Mouse (Mus musculus): ENCODE measurements at regions not wholly inside any gene's neighbourhood (a gene's known extent, or its start where the extent isn't known, plus 50 kb on each side); places are given as distances from the start of the nearest gene placed in this dataset.
"Not testable (repeated sequence)": the region's sequence is repeated elsewhere in the genome, so short reads cannot be mapped to it uniquely, and the experiment has no call there.

GRCm38 (mm10) chr17:54753396-54753994, 454.7 kb upstream of the Slc5a7 start:
- Histone ChIP-seq H3K9ac (replicated peaks) (no peak overlapping the region), H3K4me1 (0 out of 2 replicates have a peak, but pooled peaks cover 7% of the 10 kb centered on the region), H3K27ac (replicated peaks) (no peak overlapping the region), H3K27me3 (no peaks in the 10 kb centered on the region), H3K36me3 (no peaks in the 10 kb centered on the region), H3K9me3 (no peaks in the 10 kb centered on the region), H3K4me3 (no peak overlapping the region), H3K4me2 (replicated peaks) (no peak overlapping the region)
- WGBS, result 35% methylated on average over 2 of the region's 2 CpGs
- no peak for ATAC-seq (ENCODE audit: low FRiP score, low read depth)

DNA sequence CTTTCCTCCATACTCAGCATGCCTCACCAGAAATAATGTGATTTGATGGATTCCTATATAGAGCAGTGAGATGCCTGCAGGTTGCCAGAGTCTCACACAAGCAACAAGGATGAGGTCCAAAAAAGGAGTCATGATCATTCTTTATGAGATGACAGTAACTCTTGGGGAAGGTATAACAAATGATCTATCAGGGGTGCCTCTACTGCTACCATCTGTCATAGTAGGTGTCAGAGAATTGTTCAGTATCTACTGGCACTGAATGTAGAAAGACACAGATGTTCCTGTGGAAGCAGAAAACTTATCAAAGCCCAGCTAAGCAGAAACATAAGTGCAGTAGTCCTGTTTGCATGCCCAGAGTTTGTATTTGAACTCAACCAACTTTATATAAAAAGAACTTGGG, 454.1 kb upstream of the Slc5a7 start:
- H3K4me2 ChIP-seq (replicated peaks), result no peak overlapping the region
- no peaks in the 10 kb centered on the region for H3K9me3 ChIP-seq
- H3K27ac ChIP-seq (replicated peaks), result no peak overlapping the region
- no peak for ATAC-seq (ENCODE audit: low FRiP score, low read depth)
- no peak overlapping the region for H3K4me3 ChIP-seq
- H3K27me3 ChIP-seq, result no peaks in the 10 kb centered on the region
- no peaks in the 10 kb centered on the region for H3K36me3 ChIP-seq
- 0 out of 2 replicates have a peak, but pooled peaks cover 7% of the 10 kb centered on the region for H3K4me1 ChIP-seq
- no peak overlapping the region for H3K9ac ChIP-seq (replicated peaks)

DNA sequence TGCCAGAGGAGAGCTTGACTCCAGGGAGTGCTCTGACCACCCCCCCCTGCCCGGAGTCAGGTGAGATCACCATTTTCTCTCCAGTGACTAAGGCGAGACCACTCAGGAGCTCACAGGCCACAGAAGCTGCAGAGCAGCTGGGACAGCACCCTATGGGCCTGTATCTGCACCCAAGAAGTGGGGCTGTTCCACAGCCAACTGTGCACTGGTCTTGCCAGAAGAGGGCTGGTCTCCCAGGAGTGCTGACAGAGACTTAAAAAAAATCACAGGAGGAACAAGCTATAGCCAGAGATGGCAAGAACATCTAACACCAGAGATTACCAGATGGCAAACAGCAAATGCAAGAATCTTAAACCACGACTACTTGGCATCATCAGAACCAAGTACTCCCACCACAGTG, 437.0 kb upstream of the Slc5a7 start:
- H3K36me3 ChIP-seq, result no peaks in the 10 kb centered on the region
- no peaks in the 10 kb centered on the region for H3K27me3 ChIP-seq
- H3K4me3 ChIP-seq, result no peak overlapping the region
- WGBS, result 77% methylated on average over 3 of the region's 3 CpGs
- no peaks in the 10 kb centered on the region for H3K4me1 ChIP-seq
- H3K4me2 ChIP-seq (replicated peaks), result no peak overlapping the region
- no peaks in the 10 kb centered on the region for H3K9me3 ChIP-seq
- no peak for ATAC-seq (ENCODE audit: low FRiP score, low read depth)
- no peak overlapping the region for H3K27ac ChIP-seq (replicated peaks)
- no peak overlapping the region for H3K9ac ChIP-seq (replicated peaks)

- H3K27ac ChIP-seq (replicated peaks), result no peak overlapping the region
- no peaks in the 10 kb centered on the region for H3K27me3 ChIP-seq
- no peaks in the 10 kb centered on the region for H3K9me3 ChIP-seq
- no peak for ATAC-seq (ENCODE audit: low FRiP score, low read depth)
- no peak overlapping the region for H3K4me3 ChIP-seq
- no peaks in the 10 kb centered on the region for H3K36me3 ChIP-seq
- H3K4me1 ChIP-seq, result no peaks in the 10 kb centered on the region
- H3K4me2 ChIP-seq (replicated peaks), result no peak overlapping the region
- H3K9ac ChIP-seq (replicated peaks), result no peak overlapping the region
Measured at GRCm38 (mm10) chr17:54727660-54728059, 428.8 kb upstream of the Slc5a7 start.

- H3K4me1 ChIP-seq, result no peaks in the 10 kb centered on the region
- H3K36me3 ChIP-seq, result no peaks in the 10 kb centered on the region
- no peak overlapping the region for H3K27ac ChIP-seq (replicated peaks)
- H3K4me2 ChIP-seq (replicated peaks), result no peak overlapping the region
- H3K27me3 ChIP-seq, result no peaks in the 10 kb centered on the region
- H3K9me3 ChIP-seq, result no peaks in the 10 kb centered on the region
- no peak overlapping the region for H3K9ac ChIP-seq (replicated peaks)
- 96% methylated on average over 2 of the region's 2 CpGs for WGBS
- no peak overlapping the region for H3K4me3 ChIP-seq
- ATAC-seq (ENCODE audit: low FRiP score, low read depth), result no peak
Measured at GRCm38 (mm10) chr17:54726693-54727092, 427.9 kb upstream of the Slc5a7 start.

DNA sequence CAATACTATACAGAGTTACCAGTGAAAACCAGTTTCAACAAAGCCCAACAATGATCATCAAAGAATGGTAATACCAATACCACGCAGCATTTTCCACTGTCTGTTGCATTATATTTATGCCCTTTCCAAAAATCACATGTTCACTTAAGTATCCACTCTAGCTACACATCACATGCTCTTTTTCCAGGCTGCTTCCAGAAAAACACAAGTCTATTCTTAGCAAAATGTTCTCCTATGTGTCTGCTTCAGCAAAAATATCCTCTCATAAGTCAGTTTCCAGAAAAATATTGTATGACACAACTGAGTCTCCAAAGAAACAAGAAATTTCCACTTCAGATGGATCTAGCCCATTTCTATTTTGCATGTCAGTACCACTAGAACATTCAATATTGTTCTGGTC, 414.2 kb upstream of the Slc5a7 start:
- 90% methylated on average over 1 of the region's 1 CpGs for WGBS
- ATAC-seq (ENCODE audit: low FRiP score, low read depth), result no peak

GRCm38 (mm10) chr17:54707811-54708210, 409.0 kb upstream of the Slc5a7 start:
- not testable (repeated sequence) for ATAC-seq (ENCODE audit: low FRiP score, low read depth); H3K9ac ChIP-seq (replicated peaks); H3K4me1 ChIP-seq; H3K4me3 ChIP-seq; H3K4me2 ChIP-seq (replicated peaks); H3K9me3 ChIP-seq; H3K36me3 ChIP-seq; H3K27ac ChIP-seq (replicated peaks); H3K27me3 ChIP-seq

More for the DNA sequence above, 414.2 kb upstream of the Slc5a7 start:
- Histone ChIP-seq H3K4me2 (replicated peaks) (no peak overlapping the region), H3K36me3 (no peaks in the 10 kb centered on the region), H3K4me1 (no peaks in the 10 kb centered on the region), H3K9ac (replicated peaks) (no peak overlapping the region), H3K27me3 (no peaks in the 10 kb centered on the region), H3K4me3 (no peak overlapping the region), H3K27ac (replicated peaks) (no peak overlapping the region), H3K9me3 (no peaks in the 10 kb centered on the region)

GRCm38 (mm10) chr17:54701346-54702108, 402.7 kb upstream of the Slc5a7 start:
- WGBS, result 29% methylated on average over 6 of the region's 6 CpGs
- no peaks in the 10 kb centered on the region for H3K36me3 ChIP-seq
- no peak overlapping the region for H3K9ac ChIP-seq (replicated peaks)
- no peak overlapping the region for H3K27ac ChIP-seq (replicated peaks)
- H3K27me3 ChIP-seq, result no peaks in the 10 kb centered on the region
- ATAC-seq (ENCODE audit: low FRiP score, low read depth), result peak; percentile 85
- no peaks in the 10 kb centered on the region; the same call in 1 of the 2 replicates for H3K4me1 ChIP-seq
- 0 out of 2 replicates have a peak overlapping the region, but pooled peaks have one; percentile 3 for H3K4me2 ChIP-seq (replicated peaks)
- H3K4me3 ChIP-seq, result no peak overlapping the region
- no peaks in the 10 kb centered on the region for H3K9me3 ChIP-seq

DNA sequence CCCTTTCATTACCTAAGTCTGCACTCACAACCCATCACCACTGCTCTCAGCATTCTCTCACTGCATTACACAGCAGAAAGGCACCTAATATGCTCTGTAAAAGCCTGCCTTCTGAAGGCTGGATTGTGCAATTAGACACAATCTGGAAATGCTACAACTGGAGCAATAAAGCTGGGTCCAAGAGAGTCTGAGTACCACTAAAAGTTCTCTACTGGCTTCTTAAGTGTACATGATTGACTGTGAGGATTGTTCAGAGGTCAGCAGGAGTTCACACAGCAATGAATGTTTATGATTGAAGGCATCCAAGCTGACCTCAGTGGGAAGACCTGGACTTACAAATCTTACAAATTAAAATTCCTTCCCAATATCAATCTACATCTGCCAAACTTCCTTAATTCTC, 395.8 kb upstream of the Slc5a7 start:
- no peak for ATAC-seq (ENCODE audit: low FRiP score, low read depth)
- H3K9ac ChIP-seq (replicated peaks), result no peak overlapping the region
- H3K9me3 ChIP-seq, result no peaks in the 10 kb centered on the region
- no peak overlapping the region for H3K4me2 ChIP-seq (replicated peaks)
- H3K27ac ChIP-seq (replicated peaks), result no peak overlapping the region
- no peaks in the 10 kb centered on the region for H3K4me1 ChIP-seq
- H3K27me3 ChIP-seq, result no peaks in the 10 kb centered on the region
- no peak overlapping the region for H3K4me3 ChIP-seq
- no peaks in the 10 kb centered on the region for H3K36me3 ChIP-seq

GRCm38 (mm10) chr17:54685143-54686040, 386.6 kb upstream of the Slc5a7 start:
- no peak for ATAC-seq (ENCODE audit: low FRiP score, low read depth)
- Histone ChIP-seq H3K9me3 (no peaks in the 10 kb centered on the region), H3K4me3 (no peak overlapping the region), H3K4me2 (replicated peaks) (no peak overlapping the region), H3K9ac (replicated peaks) (no peak overlapping the region), H3K36me3 (no peaks in the 10 kb centered on the region), H3K4me1 (no peaks in the 10 kb centered on the region), H3K27ac (replicated peaks) (no peak overlapping the region), H3K27me3 (no peaks in the 10 kb centered on the region)
- 64% methylated on average over 2 of the region's 2 CpGs for WGBS

GRCm38 (mm10) chr17:54678111-54678510, 379.3 kb upstream of the Slc5a7 start:
- ATAC-seq (ENCODE audit: low FRiP score, low read depth), result no peak
- no peak overlapping the region for H3K9ac ChIP-seq (replicated peaks)
- H3K4me3 ChIP-seq, result no peak overlapping the region
- H3K27ac ChIP-seq (replicated peaks), result no peak overlapping the region
- no peaks in the 10 kb centered on the region for H3K27me3 ChIP-seq
- no peaks in the 10 kb centered on the region for H3K4me1 ChIP-seq
- H3K4me2 ChIP-seq (replicated peaks), result no peak overlapping the region
- WGBS, result 54% methylated on average over 2 of the region's 2 CpGs
- H3K9me3 ChIP-seq, result no peaks in the 10 kb centered on the region
- no peaks in the 10 kb centered on the region for H3K36me3 ChIP-seq

DNA sequence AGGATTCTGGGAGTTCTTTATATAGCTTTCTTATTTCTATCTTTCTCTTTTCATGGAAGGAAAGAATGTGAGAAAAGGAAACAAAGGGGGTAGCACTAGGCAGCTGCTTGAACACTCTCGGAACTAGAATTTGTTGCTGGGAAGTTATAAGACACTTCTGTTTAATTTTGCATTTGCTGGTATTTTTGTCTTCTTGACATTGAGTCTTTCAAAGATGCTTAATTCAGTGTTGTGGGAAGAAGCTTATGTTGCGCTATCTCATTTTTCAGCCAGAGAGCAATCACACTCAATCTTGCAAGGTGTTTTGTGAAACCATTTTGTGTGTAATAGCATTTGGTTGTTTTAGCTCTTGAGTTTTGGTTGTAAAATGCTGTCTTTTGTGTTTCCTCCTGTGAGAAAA, 370.7 kb upstream of the Slc5a7 start:
- H3K27ac ChIP-seq (replicated peaks), result no peak overlapping the region
- 83% methylated on average over 2 of the region's 2 CpGs for WGBS
- no peaks in the 10 kb centered on the region for H3K9me3 ChIP-seq
- H3K4me2 ChIP-seq (replicated peaks), result no peak overlapping the region
- H3K36me3 ChIP-seq, result no peaks in the 10 kb centered on the region
- no peaks in the 10 kb centered on the region for H3K27me3 ChIP-seq
- no peak for ATAC-seq (ENCODE audit: low FRiP score, low read depth)
- H3K9ac ChIP-seq (replicated peaks), result no peak overlapping the region
- no peaks in the 10 kb centered on the region for H3K4me1 ChIP-seq
- no peak overlapping the region for H3K4me3 ChIP-seq
